Mouse (Mus musculus) liver, embryonic 11.5 days (tissue): Measurements from ENCODE around the gene Gys1. TPM values are rescaled to one million over a fixed set of nuclear protein-coding genes. Genes with fewer than 3 reads are reported as not detected.

Experiments used
- ATAC-seq: fragments of 200-750 bp; cut with Nextera tagmentation; replicated peaks from 2 replicates; pipeline ENCODE4 v1.8.0; 2017; ENCODE audit warnings: moderate number of reproducible peaks, mild to moderate bottlenecking, moderate TSS enrichment, moderate library complexity; ENCODE audit not compliant: low FRiP score
- DNase-seq: peaks from one replicate; pipeline ENCODE4 v3.0.0-alpha.2; 2017; ENCODE audit warnings: low spot score
- H3K27ac ChIP-seq: fragments of 300-500 bp; sonication (generic); 2 replicates; pipeline ENCODE4 v1.5.1; 2014; ENCODE audit warnings: mild to moderate bottlenecking, low read depth, low read length, control low read depth
- H3K27me3 ChIP-seq: fragments of 300-500 bp; sonication (generic); replicated peaks from 2 replicates; pipeline ENCODE4 v1.6.1; 2014; ENCODE audit warnings: low read length, mixed read lengths; ENCODE audit not compliant: control insufficient read depth, insufficient read depth
- H3K36me3 ChIP-seq: fragments of 300-500 bp; sonication (generic); 2 replicates; pipeline ENCODE4 v1.6.1; 2014; ENCODE audit warnings: mild to moderate bottlenecking, low read length, moderate library complexity, mixed read lengths; ENCODE audit not compliant: control insufficient read depth, insufficient read depth
- H3K4me1 ChIP-seq: fragments of 300-500 bp; sonication (generic); replicated peaks from 2 replicates; pipeline ENCODE4 v1.6.1; 2014; ENCODE audit warnings: low read length, mixed read lengths; ENCODE audit not compliant: control insufficient read depth, insufficient read depth
- H3K4me2 ChIP-seq: fragments of 300-500 bp; sonication (generic); 2 replicates; pipeline ENCODE4 v1.6.1; 2014; ENCODE audit warnings: mild to moderate bottlenecking, control low read depth, moderate library complexity
- H3K4me3 ChIP-seq: fragments of 300-500 bp; sonication (generic); 2 replicates; pipeline ENCODE4 v1.5.1; 2014; ENCODE audit warnings: low read depth, low read length, control low read depth
- H3K9ac ChIP-seq: fragments of 300-500 bp; sonication (generic); 2 replicates; pipeline ENCODE4 v1.6.1; 2014; ENCODE audit warnings: low read depth, low read length, control low read depth
- H3K9me3 ChIP-seq: fragments of 300-500 bp; sonication (generic); 2 replicates; pipeline ENCODE4 v1.6.1; 2016; ENCODE audit warnings: low read length, inconsistent platforms, mixed read lengths; ENCODE audit not compliant: control insufficient read depth
- WGBS: fragments of 180-500 bp; shearing (Covaris S2); extraction: QIAGEN DNeasy Blood & Tissue Kit; methylation state at CpG from one replicate; pipeline ENCODE4 v1.1.7; 2014; 5-methylcytosine and 5-hydroxymethylcytosine counted together
- polyA plus RNA-seq: library from polyadenylated mRNA; unstranded; fragments of >200 nt; fragmentation: Nextera tagmentation; extraction: Ambion mirVana; gene quantifications from 2 replicates; pipeline ENCODE4 v1.2.1, GENCODE M21; 2014

Gene Gys1
- polyA plus RNA-seq, 1 experiment from 2014 or later: 23.7 TPM

DNA sequence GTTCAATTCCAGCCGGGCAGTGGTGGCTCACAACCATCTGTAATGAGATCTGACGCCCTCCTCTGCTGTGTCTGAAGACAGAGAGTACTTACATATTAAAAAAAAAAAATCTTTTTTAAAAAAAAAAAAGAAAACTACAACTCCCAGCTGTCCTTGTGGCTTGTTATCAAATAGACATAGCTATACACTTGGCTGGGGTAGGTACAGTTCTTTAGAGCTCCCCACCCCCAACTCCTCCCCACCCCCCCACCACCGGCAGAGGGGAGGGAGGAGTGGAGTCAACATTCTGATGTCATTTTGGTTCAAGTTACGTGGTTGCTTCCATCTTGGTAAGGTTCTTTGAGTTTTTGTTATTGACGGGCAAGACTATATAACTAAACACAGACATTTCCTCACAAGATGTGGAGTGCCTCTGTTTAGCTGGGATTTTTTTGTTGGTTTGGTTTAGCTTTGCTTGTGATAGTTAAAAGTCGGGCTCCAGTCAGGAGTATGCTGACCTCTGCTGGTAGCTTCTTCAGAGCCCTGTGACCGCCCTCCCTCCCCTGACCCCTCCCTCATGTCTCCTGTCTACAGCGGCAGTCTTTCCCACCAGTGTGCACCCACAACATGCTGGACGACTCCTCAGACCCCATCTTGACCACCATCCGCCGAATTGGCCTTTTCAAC is 12.8 kb downstream of the Gys1 start:
- WGBS: 26% methylated on average over 11 of the region's 11 CpGs
- Histone ChIP-seq H3K27ac (no peak overlapping the region), H3K36me3 (peaks cover 12% of the 10 kb centered on the region; the same call in 1 of the 2 replicates), H3K9me3 (no peaks in the 10 kb centered on the region), H3K4me2 (peak overlapping the region; percentile 51), H3K4me3 (peak overlapping the region; percentile 23), H3K4me1 (peaks cover 13% of the 10 kb centered on the region), H3K9ac (peak overlapping the region; percentile 32; the same call in 1 of the 2 replicates), H3K27me3 (no peaks in the 10 kb centered on the region)
- DNase-seq: no peak
- peak; percentile 72 for ATAC-seq

DNA sequence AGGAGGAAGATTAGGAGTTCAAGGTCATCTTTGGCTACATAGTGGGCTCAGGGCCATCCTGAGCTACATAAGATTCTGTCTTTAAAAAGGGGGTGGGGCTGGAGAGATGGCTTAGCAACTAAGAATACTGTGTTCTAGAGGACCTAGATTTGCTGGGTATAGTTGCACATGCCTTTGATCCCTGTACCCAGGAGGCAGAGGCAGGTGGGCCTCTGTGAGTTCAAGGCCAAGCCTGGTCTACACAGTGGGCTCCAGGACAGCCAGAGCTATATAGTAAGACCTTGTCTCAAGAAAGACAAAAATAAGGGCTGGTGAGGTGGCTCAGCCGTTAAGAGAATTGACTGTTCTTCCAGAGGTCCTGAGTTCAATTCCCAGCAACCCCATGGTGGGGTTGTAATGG is 15.3 kb downstream of the Gys1 start:
- H3K4me3 ChIP-seq: no peak overlapping the region
- no peaks in the 10 kb centered on the region for H3K27me3 ChIP-seq
- no peak overlapping the region for H3K9ac ChIP-seq
- WGBS: 79% methylated on average over 1 of the region's 1 CpGs
- no peaks in the 10 kb centered on the region for H3K9me3 ChIP-seq
- H3K36me3 ChIP-seq: peaks cover 10% of the 10 kb centered on the region; the same call in 1 of the 2 replicates
- no peak overlapping the region for H3K4me2 ChIP-seq
- no peak overlapping the region for H3K27ac ChIP-seq
- H3K4me1 ChIP-seq: peaks cover 4% of the 10 kb centered on the region
- ATAC-seq (no peak), DNase-seq (no peak)

DNA sequence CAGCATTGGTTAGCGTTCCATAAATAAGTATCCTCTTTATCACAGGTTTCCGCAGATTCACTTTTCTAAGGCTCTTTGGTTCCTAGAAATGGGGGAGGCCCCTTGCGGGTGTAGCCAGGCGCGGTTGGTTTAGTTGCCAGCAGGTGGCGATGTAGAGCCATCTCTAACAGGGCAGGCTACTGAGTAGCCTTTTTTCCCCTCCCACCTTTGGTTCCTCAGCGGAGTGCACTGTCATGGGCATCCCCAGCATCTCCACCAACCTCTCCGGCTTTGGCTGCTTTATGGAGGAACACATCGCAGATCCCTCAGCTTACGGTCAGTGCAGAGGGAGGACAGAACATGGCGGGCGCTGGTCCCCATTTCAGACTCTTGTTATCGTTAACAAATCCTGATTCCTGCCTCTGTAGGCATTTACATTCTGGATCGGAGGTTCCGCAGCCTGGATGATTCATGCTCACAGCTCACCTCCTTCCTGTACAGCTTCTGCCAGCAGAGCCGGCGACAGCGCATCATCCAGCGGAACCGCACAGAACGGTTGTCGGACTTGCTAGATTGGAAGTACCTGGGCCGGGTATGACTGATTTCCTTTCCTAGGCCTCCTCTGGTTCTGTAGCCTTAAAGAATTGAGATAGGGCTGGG is 16.8 kb downstream of the Gys1 start:
- H3K4me1 ChIP-seq: peaks cover 4% of the 10 kb centered on the region
- H3K27me3 ChIP-seq: no peaks in the 10 kb centered on the region
- no peak overlapping the region for H3K9ac ChIP-seq
- peak; percentile 75 for ATAC-seq
- H3K36me3 ChIP-seq: peaks cover 14% of the 10 kb centered on the region
- no peaks in the 10 kb centered on the region for H3K9me3 ChIP-seq
- peak; percentile 80 for DNase-seq
- no peak overlapping the region for H3K27ac ChIP-seq
- no peak overlapping the region for H3K4me3 ChIP-seq
- 49% methylated on average over 23 of the region's 23 CpGs for WGBS
- no peak overlapping the region; the same call in 1 of the 2 replicates for H3K4me2 ChIP-seq

DNA sequence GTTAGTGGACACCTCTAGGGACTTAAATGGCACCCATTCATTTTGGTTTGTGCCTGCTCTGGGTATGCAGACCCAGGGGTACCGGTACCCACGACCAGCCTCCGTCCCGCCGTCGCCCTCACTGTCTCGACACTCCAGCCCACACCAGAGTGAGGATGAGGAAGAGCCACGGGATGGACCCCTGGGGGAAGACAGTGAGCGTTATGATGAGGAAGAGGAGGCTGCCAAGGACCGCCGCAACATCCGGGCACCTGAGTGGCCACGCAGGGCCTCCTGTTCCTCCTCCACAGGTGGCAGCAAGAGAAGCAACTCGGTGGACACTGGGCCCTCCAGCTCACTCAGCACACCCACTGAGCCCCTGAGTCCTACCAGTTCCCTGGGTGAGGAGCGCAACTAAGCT is 20.3 kb downstream of the Gys1 start:
- 88% methylated on average over 15 of the region's 15 CpGs for WGBS
- DNase-seq: no peak
- Histone ChIP-seq H3K36me3 (peaks cover 23% of the 10 kb centered on the region), H3K27me3 (no peaks in the 10 kb centered on the region), H3K4me3 (no peak overlapping the region), H3K9ac (no peak overlapping the region), H3K4me1 (peaks cover 26% of the 10 kb centered on the region), H3K4me2 (no peak overlapping the region), H3K9me3 (no peaks in the 10 kb centered on the region), H3K27ac (no peak overlapping the region)
- no peak for ATAC-seq

DNA sequence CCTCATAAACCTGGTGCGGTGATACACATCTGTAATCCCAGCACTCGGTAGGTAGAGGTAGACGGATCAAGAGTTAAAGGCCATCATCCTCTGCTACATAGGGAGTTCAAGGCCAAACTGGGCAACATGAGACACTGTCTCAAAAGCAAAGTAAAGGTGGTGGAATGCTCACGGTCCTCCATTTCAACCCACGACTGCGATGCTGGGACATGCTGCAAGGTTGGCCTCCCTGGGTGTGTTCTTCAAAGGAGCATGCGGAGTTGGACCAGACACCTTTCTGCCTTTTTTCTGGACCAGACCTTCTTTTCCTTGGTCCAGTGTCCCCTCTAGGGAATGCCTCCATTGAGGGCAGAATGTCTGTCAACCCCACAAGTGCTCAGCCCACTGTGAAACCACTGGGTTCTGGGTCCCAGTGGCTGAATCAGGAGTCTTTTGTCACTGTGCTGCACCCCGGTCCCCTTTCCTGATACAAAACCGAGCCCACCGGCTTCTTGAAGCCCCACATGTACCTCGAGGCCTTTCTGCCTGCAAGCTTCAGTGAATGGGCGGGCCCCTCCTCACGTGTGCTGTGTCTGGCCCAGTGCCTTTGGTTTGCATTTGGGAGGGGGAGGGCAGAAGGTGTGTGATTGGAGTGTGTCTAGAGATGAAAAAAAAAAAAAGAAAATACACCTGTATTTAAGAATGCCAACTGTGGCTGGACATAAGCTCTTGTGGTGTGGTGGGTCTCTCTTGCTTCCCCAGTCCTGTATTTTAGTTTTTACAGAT is 21.5 kb downstream of the Gys1 start:
- DNase-seq: no peak
- 0 out of 2 replicates have a peak overlapping the region, but pooled peaks have one; percentile 89 for H3K4me3 ChIP-seq
- H3K4me2 ChIP-seq: no peak overlapping the region
- no peak overlapping the region for H3K9ac ChIP-seq
- peak overlapping the region; percentile 96 for H3K27ac ChIP-seq
- H3K27me3 ChIP-seq: no peaks in the 10 kb centered on the region
- H3K36me3 ChIP-seq: peaks cover 23% of the 10 kb centered on the region
- WGBS: 77% methylated on average over 13 of the region's 13 CpGs
- H3K9me3 ChIP-seq: no peaks in the 10 kb centered on the region
- H3K4me1 ChIP-seq: peaks cover 37% of the 10 kb centered on the region
- no peak for ATAC-seq

DNA sequence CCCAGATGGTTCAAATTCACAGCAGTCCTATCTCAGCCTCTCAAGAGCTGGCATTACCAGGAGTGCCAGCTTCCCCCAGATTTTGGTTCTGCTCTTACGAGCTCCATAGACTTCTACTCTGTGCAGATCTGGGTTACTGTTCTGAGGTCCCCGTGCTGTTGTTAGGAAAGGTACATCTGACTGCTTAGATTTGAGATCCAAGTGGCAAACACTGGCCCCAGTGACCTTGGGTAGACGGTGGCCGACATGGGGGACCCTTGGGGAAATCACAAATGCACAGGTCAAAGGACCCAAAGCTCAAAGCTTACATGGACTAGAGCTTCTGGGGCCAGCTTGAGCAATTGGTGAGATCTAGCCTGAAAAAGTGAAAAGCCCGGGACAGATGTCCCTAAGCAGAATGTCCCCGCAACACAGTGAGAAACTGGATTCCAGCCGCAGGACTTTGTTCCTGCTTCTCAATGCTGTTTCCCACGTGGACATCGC is 22.1 kb downstream of the Gys1 start:
- Histone ChIP-seq H3K9me3 (no peaks in the 10 kb centered on the region), H3K27me3 (no peaks in the 10 kb centered on the region), H3K4me3 (peak overlapping the region; percentile 89), H3K9ac (peak overlapping the region; percentile 94), H3K36me3 (peaks cover 24% of the 10 kb centered on the region), H3K4me2 (peak overlapping the region; percentile 98), H3K4me1 (peaks cover 39% of the 10 kb centered on the region), H3K27ac (peak overlapping the region; percentile 96)
- ATAC-seq: no peak
- WGBS: 45% methylated on average over 9 of the region's 9 CpGs
- no peak for DNase-seq

DNA sequence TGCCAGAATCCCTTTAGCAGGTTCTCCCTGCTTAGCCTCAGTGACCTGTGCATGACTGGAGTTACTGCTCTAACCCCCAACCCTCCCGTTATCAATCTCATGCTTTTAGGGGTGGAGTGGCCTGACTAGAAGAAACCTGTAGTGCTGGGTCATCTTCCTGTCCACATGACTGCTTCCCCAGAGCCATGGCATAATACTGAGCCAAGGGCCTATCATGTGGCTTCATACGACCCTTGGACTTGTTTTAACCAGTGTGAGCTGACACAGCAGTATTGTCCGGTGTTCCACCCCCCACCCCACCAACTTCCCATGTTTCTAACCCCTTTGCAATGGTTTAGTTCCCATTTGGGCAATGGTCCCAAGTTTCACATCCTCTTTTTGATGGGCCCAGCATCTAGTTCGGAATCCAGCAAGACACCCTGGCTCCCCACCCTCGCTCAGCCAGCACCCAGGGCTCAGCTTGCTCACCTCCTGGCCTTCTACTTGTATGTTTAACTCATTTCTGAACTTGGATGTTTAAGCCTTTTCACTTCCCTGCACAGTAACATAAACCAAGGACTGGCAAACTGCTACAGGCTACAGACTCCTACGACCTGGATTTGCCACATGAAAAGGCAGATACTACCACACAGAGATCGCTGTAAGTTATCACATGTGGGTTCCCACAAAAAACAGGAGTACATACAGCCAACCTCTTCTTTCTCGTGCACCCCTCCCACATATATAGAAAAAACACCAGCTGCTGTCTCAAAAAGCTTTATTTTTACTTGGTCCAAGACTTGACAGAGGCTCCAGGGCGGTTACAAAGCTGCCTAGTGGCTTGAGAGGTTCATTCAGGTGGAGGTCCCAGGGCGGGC is 22.8 kb downstream of the Gys1 start:
- H3K27ac ChIP-seq: peak overlapping the region; percentile 96
- DNase-seq (no peak), ATAC-seq (peak; percentile 21)
- peak overlapping the region; percentile 89 for H3K4me3 ChIP-seq
- H3K9me3 ChIP-seq: no peaks in the 10 kb centered on the region
- H3K27me3 ChIP-seq: no peaks in the 10 kb centered on the region
- H3K4me2 ChIP-seq: peak overlapping the region; percentile 98
- 45% methylated on average over 10 of the region's 10 CpGs for WGBS
- H3K36me3 ChIP-seq: peaks cover 27% of the 10 kb centered on the region
- peak overlapping the region; percentile 94 for H3K9ac ChIP-seq
- H3K4me1 ChIP-seq: peaks cover 40% of the 10 kb centered on the region
